Mouse (Mus musculus) G1E-ER4 (cell line): ENCODE data around the gene Gpr37. TPM values are rescaled to one million over a fixed set of nuclear protein-coding genes. Genes with fewer than 3 reads are reported as not detected.

ENCODE experiments used
- GATA1 ChIP-seq: IDR thresholded peaks from one replicate; pipeline ENCODE4 v1.8.0; 2012; ENCODE audit warnings: low read length, inconsistent platforms
- polyA plus RNA-seq: library from polyadenylated mRNA; stranded (reverse); fragments of >175 nt; gene quantifications from 2 replicates; pipeline ENCODE4 v1.2.3, GENCODE M21; 2012

Gene Gpr37
- polyA plus RNA-seq, result not detected in 2 replicates

DNA sequence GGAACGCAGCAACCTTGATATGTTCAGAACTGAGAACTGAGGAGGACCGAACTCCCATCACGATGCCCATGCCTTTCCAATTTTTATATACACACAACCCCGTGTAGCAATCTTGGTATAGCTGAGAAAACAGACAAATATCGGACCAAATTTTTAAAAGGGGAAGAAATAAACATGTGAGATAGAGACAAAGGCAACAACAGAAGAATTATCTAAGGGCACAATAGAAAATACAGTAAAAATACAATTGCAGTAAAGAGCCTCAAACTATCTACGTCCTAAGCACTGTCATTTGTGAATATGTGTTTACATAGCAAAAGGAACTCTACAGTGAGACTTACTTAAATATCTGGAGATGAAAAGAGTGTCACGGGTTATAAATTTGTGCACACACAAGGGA lies at the start of gene Gpr37:
Gene Gpr37, minus strand, starts transcription at position 101 of the 400 bp plus-strand sequence.
- no peak for TF ChIP-seq GATA1

GRCm38 (mm10) chr6:25736533-25736932 lies 46.0 kb upstream of the Gpr37 start:
- TF ChIP-seq GATA1, result no peak

DNA sequence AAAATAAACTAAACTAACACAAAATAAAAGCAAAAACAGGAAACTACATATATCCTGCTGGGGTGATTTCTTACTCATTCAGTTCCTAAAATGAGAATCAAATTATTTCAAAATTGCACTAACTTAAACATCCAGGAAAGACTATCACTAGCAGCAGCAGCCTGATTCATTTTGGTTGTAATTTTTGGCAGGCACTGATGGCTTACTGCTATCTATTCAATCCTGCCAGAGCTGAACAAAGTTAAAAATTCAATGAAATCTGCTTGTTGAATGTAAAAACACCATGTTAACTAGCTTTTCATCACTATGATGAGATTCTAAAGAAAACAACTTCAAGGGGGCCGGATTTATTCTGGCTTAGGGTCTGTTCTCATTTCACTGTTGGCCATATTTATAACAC lies 36.0 kb upstream of the Gpr37 start:
- TF ChIP-seq GATA1, result no peak

DNA sequence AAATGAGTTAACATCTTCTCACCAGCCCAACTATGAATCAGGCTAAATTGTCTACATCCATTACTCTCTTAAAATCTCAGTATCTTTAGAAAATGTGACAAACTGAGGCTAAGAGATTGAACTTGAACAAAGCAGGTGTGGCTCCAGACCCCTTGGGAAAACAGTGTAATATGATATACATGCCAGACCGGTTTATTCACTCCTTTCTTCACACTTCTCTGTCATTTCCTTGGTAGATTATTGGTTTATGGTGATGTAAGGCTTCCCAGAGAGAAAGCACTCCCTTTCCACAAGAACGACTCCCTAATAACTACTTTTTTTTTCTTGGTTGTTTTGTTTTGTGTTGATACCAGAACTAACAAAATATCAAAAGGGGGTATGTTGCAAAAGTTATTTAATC lies 20.1 kb upstream of the Gpr37 start:
- TF ChIP-seq GATA1, result no peak

GRCm38 (mm10) chr6:25709250-25709895 lies 18.8 kb upstream of the Gpr37 start:
- no peak for TF ChIP-seq GATA1

- no peak for TF ChIP-seq GATA1
Measured at GRCm38 (mm10) chr6:25699956-25700355, 9.4 kb upstream of the Gpr37 start.

GRCm38 (mm10) chr6:25690284-25690605 lies 284 bp downstream of the Gpr37 start:
- no peak for TF ChIP-seq GATA1

- no peak for TF ChIP-seq GATA1
Measured at GRCm38 (mm10) chr6:25689520-25690283, 827 bp downstream of the Gpr37 start.

- TF ChIP-seq GATA1, result no peak
Measured at GRCm38 (mm10) chr6:25688927-25689519, 1.5 kb downstream of the Gpr37 start.

DNA sequence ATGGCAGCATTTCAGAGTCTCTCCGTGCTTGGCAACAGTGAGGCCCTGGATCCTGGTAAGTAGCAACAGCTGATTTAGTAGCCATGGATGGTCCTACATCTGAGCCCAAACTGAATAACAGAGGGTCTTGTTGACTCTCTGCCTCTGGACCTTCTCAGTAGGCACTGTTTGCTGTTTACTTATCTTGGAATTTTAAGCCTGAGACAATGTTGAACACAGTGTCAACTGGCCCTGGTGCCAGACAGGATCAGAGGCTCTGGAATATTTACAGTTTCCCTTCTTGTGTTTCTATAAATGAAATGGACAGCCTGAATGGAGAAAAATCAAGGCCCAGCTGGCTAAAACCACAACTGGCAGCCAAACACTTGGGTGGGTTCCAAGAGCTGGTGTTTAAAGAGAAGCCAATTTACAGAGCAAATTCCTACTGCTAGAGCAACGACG lies 3.7 kb downstream of the Gpr37 start:
- no peak for TF ChIP-seq GATA1

- no peak for TF ChIP-seq GATA1
Measured at GRCm38 (mm10) chr6:25684391-25684790, 6.1 kb downstream of the Gpr37 start.

GRCm38 (mm10) chr6:25675111-25675510 lies 15.4 kb downstream of the Gpr37 start:
- no peak for TF ChIP-seq GATA1

GRCm38 (mm10) chr6:25673801-25674200 lies 16.7 kb downstream of the Gpr37 start:
- TF ChIP-seq GATA1, result no peak

DNA sequence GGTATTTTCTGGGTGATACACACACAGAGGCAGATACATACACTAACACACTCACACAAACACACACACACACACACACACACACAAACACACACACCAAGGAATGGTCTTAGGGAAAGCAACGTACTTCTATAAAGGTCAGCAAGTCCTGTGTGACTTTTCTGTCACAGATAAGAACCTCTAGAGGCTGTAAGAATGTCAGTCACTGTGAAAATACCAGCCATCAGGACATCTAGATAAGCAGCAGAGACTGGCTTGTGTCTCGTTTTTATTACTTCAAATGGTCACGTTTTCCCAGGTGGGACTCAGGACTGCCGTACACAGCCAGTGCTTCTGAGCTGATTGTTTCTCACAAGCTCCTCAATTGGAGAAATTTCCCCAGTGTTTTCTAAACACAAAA lies 20.4 kb downstream of the Gpr37 start:
- no peak for TF ChIP-seq GATA1

DNA sequence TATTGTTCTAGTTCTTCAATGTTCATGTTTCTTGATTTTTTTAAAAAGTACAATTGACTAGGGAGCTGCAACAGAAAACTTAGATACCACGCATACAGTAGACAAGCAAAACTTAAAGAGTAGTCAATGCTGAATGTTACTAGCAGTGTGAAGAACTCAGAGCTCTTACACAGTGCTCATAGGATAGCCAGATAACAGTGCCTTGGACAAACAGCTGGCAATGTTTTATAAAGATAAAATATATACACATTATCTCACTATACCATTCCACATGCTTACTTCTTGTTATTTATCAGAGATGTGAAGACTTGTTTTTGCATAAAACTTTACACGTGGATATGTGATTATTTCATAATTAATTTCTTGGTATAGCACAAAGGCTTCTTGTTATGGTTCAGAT lies 26.6 kb downstream of the Gpr37 start:
- TF ChIP-seq GATA1, result no peak

DNA sequence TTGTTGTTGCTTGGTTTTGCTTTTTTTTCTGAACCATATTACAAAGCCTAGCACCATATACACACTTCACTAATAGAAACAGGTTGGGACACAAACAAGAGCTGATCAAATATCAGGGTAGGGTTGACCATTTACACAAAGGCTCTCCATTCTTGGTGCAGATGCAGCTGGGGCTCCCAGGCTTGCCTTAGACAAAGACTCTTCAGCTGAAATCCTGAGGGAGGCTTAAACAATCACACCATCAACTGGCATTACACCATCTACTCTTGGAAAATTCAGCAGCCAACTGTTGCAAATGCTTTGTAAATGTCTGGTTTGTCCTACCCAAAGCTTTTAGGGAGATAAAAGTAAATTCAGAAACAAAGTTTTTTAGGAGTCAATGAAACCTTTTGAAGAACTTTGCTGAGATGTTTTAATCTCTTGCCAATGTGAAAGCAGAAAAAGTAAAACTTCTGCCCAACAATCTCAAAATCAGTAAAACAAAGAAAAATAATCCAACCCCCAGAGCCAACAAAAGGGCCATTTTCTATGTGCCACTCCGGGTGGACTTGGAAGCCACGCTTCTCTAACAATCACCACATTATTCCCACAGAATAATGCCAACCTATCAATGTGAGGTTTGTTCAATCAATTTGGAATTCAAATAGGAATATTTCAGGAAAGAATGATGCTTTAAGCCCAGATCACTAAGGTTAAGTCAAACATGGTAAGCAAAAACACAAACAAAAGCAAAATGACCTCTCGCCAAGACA lies 30.4 kb downstream of the Gpr37 start:
- no peak for TF ChIP-seq GATA1

Other genes with a start within 250 kb of the Gpr37 start
- gene Pot1a, start 118.5 kb upstream of the Gpr37 start, polyA plus RNA-seq, result 0.84 and 1.7 TPM in 2 replicates